Mouse (Mus musculus): ENCODE results near the gene Gid4.
"Not testable (repeated sequence)": the region's sequence is repeated elsewhere in the genome, so short reads cannot be mapped to it uniquely, and the experiment has no call there.

The Gid4 gene

DNA sequence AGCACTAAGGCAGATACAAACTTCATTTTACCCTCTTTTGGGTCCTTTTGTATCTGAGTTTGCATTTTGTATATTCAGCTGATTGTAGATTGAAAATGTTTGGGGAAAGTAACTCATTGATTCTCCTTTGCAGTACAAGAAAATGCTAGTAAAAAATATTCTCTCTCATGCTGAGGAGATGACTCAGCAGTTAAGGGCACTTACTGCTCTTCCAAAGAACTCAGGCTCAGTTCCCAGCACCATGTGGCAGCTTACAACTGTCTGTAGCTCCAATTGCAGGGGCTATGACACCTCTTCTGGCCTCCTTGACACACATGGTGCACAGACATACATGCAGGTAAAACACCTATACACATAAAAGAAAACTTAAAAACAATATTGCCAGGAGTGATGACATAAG is 16.6 kb downstream of the Gid4 start:
- no peak for DNase-seq (ENCODE audit: low spot score)

DNA sequence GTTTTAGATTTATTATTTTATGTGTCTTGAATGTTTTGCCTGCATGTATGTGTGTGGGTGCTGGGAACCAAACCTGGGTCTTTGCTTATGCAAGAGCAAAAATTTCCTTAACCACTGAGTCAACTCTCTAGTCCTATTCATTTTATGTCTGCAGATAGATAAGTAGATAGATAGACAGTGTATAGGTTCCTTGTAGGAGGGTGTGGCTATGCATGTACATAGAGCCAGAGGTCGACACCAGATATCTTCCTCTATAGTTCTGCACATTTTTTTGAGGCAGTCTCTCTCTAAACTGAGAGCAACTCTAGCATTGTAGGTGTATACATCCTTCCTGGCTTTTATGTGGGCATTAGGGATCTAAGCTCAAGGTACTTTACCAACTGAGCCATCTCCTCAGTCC is 18.2 kb downstream of the Gid4 start:
- DNase-seq (ENCODE audit: low spot score) = no peak

DNA sequence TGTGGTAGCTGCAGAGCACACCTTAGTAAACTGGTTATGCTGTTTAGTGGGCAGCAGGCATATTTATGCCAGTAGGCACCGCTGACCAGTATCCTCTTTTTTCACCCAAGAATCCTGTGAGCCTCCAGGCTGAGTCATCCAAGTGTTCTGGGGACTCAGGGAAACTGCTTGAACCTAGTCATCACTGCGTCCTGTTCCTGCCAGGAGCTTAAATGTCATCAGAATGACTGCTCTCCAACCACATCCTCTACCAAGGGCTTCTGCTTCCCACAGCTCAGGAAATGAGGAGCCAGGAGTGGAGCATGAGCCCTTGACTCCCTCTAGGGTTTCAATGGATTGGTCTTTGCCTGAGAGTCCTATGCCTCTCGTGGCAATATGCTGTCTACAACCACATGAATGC is 19.7 kb downstream of the Gid4 start:
- DNase-seq (ENCODE audit: low spot score) = no peak

DNA sequence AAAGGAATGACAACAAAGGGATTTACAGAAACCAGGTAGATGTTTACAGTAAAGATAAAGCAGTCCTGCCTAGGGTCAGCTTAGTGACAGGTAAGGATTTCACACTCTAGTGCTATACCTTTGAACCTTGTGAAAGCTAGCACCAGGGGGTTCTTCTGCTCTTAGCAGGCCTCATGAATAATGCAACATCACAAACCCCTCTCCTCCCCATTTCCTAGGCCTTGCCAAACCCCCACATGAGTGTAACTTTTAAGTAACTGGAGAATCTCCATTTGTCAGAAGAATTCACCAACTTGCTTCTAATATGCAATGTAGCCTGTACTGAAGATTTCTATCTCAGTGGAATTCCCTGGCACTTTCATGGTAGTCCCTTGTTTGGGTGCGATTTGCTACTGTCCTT is 22.7 kb downstream of the Gid4 start:
- DNase-seq (ENCODE audit: low spot score) = not testable (repeated sequence)

DNA sequence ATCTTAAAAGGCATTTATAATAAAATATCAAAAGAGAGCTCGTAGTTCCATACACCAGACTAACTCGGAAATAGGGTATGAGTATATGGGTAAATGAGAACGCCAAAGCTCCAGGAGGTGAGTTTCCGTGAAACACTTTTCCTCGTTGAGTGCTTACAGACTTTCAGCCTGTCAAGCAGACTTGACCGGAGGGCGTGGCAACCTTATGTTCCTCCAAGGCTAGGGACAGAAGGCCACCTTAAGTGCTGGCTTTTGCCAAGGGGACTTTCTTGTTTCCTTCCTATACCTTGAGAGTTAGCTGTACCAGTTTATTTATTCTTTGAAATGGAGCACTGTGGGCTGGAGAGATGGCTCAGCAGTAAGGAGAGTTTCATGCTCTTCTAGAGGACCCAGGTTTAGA is 23.2 kb downstream of the Gid4 start:
- DNase-seq (ENCODE audit: low spot score) = no peak

DNA sequence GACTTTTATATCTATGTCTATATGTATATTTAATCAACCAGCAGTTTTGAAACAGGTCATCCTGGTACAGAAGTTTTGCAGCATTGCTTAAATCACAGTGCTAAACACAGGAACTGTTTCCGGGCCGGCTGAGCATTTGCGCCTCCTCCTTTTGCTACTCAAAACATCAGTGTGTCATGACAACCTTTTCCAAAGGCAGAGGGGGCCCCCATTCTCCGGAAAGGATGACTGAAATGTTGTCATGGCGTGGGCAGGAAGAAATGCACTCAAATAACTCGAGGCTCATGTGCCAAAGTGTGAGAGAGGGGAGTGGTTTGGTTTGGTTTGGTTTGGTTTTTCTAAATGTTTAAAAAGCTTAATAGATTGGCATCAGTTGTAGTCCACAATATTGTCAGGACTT is 26.0 kb downstream of the Gid4 start:
- no peak for DNase-seq (ENCODE audit: low spot score)

DNA sequence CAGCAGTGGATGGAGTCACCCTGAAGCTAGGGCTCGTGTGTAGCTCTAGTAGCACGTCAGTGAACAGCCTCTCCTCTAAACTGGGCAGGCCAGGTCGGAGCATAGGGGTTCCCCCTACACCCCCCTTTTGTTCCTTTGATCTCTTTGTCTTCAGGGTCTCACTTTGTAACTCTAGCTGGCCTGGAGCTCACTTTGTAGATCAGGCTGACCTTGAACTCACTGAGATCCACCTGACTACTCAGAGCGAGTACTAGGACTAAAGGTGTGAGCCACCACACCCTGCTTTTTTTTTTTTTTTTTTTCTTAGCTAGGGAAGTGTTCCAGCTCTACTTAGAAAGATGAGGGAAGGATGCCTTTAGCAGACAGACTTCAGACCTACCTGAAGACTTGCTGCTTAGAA is 27.1 kb downstream of the Gid4 start:
- no peak for DNase-seq (ENCODE audit: low spot score)

DNA sequence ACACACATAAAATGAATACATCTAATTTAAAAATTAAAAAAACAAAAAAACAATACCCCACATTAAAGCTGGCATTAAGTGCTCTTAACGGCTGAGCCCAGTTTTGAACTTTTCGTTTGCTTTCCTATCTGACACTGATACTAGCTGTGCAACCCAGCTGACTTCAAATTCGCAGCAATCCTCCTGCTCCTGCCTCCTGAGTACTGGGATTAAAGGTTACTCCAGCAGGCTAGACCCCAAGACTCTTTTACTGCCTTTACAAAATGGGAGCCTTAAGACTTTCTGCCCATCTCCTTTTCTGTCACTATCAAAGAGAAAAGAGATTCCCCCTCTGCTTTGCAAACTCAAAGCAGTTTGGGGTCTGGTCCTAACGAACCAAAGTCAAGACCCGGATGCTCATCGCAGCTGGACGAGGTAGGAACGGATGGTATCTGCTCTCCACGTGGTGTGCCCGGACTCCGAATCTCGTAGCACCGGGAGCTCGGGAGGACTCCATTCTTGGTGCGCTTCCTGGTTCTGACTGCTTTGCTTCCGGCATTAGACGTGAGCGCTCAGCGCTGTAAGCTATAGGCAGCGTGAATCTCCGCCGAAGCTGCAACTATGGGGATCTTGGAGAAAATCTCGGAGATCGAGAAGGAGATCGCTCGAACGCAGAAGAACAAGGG is 37.3 kb downstream of the Gid4 start, which contains the start of gene Drg2:
Gene Drg2, plus strand, starts transcription at position 512 of the 665 bp plus-strand sequence.
- DNase-seq (ENCODE audit: low spot score) = peak; percentile 83

DNA sequence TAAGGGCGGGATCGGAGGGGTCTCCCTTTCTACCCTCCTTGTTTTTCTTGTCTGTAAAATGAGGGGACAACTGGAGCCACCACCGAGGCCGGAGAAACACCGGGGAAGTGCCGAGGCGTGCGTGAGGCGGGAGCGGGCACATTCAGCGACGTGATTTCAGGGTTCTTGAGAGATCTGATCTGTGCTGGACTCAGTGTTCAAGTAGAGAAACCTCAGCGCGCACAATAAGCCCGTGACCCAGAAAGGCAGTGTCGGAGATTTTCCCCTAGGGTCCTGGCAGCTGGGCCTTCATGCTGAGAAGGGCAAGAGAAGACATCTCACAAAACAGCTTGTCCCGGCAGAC is 37.8 kb downstream of the Gid4 start:
- no peak for DNase-seq (ENCODE audit: low spot score)

DNA sequence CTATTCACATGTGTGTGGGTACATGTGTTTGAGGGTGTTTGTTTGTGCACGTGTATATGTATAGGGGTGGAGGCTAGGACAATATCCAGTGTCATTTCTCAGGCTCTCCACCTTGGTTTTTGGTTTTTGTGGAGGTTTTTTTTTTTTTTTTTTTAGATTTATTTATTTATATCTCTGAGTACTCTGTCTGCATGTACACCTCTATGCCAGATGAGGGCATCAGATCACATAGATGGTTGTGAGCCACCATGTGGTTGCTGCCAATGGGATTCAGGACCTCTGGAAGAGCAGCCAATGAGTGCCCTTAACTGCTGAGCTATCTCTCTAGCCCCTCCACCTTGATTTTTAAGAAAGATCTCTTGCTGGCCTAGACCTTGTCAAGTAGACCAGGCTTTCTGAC is 41.0 kb downstream of the Gid4 start:
- no peak for DNase-seq (ENCODE audit: low spot score)

DNA sequence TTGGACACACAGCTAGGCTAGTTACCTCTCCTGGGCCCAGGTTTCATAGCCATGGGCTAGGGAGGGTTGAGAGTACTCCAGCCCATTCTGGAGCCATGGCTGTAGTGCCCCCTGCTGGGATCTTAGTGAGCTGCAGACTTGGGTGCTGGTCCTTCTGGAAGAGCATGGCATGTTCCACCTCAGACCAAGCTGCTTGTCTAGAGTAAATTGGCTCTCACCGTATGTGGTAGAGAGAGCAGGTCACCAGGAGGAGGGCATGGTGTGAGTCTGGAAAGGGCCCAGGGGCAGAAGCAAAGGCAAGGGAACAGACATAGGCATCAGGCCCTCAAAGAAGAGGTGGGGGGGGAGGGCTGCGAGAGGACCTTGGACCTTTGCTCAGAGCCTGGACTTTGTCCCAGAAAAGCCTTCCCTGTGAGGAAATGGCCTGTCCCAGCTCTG is 49.0 kb downstream of the Gid4 start:
- peak; percentile 17 for DNase-seq (ENCODE audit: low spot score)

DNA sequence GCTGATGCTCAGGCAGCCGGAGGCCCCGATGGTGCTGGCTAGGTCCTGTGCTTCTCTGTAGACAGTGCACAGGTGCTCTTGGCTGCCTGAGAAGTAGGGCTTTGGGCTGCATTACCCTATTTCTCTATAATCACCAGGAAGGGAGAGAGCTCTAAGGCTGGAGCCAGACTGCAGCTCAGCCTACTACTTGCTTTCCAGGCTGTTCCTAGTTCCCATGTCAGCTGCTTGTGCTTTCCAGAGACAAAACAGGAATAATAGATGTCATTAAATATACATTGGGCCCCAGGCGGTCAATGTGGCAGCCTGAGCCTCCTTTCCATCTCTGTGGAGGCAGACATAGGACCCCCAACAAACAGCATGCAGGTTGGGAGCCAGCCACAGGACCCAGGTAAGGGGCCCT is 52.1 kb downstream of the Gid4 start, which contains the start of gene Myo15:
Gene Myo15, plus strand, starts transcription at position 301 of the 400 bp plus-strand sequence.
- DNase-seq (ENCODE audit: low spot score) = no peak

DNA sequence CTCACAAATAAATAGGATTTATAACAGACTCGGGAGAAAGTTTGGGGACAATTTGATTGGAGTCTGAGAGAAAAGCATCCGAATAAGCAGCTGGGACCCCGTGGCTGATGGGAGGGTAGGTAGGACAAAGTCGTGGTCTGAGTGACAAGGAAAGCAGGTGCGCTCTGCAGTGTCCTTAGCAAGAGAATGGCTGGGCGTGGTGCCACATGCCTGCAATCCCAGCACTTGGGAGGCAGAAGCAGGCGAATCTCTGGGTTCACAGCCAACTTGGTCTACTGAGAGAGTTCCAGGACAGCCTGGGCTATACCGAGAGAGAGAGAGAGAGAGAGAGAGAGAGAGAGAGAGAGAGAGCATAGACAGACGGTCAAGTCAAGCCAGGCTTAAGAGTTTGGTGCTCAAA is 53.8 kb downstream of the Gid4 start:
- DNase-seq (ENCODE audit: low spot score) = no peak

DNA sequence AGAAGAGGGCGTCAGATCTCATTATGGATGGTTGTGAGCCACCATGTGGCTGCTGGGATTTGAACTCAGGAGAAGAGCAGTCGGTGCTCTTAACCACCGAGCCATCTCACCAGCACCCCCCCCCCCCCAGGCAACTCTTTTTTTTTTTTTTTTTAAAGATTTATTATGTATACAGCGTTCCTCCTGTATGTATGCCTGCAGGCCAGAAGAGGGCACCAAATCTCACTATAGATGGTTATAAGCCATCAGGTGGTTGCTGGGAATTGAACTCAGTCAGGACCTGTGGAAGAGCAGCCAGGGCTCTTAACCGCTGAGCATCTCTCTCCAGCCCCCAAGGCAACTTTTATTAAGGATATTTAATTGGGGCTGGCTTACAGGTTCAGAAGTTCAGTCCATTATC is 57.6 kb downstream of the Gid4 start:
- no peak for DNase-seq (ENCODE audit: low spot score)

DNA sequence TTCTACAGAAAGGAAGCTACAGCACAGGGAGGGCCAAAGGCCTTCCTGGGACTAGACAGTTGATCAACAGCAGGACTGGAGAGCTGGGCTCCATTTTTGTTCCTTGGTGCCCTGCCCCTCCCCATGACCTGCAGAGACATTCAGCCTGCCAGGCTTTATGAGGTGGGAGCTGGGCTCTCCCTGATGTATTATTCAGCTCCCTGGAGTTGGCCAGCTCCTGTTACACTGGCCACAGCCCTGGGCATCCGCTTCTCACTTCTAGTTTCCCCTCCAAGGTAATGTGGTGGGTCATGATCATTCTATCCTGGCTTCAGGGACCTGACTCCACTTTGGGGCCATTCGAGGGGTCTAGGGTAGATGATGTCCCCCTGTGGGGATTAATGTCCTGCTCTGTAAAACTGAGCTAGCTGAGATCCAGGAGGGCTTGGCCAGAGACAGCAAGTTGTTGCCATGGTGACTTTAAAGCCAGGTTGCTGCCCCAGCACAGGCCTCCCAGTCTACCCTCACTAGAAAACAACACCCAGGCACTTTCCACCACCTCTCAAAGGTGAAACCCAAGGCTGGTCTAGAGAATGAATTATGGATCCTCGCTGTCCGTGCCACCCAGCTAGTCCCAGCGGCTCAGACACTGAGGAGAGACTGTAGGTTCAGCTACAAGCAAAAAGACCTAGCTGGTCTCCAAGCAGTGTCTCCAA is 58.9 kb downstream of the Gid4 start:
- no peak for DNase-seq (ENCODE audit: low spot score)

DNA sequence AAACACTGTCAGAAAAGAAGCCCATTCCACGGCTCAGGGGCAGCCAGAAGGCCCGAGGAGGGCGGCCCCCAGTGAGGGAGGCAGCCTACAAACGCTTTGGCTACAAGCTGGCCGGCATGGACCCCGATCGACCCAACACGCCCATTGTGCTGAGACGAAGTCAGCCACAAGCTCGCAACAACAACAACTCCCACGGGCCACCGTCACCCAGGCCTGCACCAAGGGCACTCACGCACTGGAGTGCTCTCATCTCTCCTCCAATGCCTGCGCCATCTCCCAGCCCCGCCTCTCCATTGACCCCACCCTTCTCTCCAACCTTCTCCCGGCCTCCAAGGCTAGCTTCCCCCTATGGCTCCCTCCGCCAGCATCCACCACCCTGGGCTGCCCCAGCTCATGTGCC is 61.2 kb downstream of the Gid4 start:
- DNase-seq (ENCODE audit: low spot score) = no peak

DNA sequence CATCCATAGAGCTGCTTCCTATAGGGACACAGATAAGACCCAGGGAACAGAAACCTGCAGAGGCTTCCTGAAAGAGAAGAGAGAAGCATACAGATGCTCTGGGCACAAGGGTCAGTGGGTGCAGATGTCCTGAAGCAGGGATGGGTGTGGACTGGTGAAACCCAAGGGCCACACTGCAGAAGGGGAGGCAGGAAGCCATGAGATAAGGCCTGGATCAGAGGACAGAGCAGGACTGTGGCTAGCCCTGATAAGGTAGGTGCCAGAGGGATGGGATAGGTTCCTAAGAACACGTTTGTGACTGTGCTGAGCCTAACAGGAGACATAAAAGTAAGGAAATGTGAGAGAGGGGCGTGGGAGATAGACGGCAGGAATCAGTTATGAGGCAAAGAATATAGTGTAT is 69.3 kb downstream of the Gid4 start:
- no peak for DNase-seq (ENCODE audit: low spot score)

DNA sequence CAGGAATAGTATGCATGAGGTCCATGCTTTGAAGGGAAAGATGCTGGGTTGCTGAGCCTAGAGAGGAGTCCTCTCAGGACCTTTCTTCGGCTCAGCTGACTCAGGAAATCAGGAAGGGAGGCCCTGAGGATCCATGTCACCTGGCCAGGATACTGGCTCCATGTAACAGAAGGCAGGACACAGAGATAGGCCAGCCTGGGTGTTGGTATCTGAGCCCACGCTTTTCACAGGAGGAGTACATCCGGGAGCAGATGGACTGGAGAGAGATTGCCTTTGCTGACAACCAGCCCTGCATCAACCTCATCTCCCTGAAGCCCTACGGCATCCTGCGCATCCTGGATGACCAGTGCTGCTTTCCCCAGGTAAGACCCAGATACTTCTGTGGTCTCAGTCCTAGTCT is 75.8 kb downstream of the Gid4 start:
- no peak for DNase-seq (ENCODE audit: low spot score)

DNA sequence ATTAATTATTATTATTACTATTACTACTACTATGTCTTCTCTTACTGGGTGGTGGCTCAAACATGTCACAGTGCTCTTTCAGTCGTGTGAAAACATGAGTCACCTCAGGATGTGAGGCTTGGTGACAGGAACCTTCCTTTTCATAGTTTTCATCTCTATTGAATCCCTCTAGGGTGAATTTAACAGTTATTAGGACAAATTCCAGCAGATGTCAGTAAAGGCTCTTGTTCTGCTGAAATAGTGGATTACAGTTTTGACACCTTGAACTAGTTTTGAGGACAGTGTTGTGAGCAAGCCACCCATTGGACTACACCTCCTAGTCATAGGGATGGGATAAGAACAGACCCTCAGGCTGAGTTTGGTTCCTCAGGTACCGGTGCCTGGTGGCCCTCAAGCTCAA is 78.7 kb downstream of the Gid4 start:
- DNase-seq (ENCODE audit: low spot score) = no peak

Measured in urinary bladder, postnatal 25 days (tissue).